Mouse (Mus musculus): Measurements from ENCODE around the gene Zfp362.

The Zfp362 gene

DNA sequence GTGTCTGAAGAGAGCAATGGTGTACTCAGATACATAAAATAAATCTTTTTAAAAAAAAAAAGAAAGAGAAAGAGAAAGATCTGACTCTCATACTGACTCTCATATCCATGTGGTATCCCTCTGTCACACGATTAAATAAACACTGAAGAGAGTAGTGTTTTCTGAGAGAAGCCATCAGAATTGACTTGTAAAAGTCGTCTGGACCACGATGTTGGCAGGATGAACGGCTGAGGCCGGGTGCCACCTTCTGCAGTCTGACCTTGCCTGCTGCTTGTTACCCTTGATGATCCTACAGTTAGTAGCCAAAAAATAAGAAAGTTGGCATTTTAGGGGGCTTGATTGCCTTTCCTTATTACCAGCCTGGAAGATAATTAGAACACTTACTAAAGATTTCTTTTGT is 73.1 kb downstream of the Zfp362 start:
- DNase-seq (ENCODE audit: extremely low read depth, low read depth, low spot score), result no peak

- no peak for DNase-seq (ENCODE audit: extremely low read depth, low read depth, low spot score)
These were observed 75.6 kb downstream of the Zfp362 start for GRCm38 (mm10) chr4:128730271-128730670.

GRCm38 (mm10) chr4:128729709-128730037 is 76.2 kb downstream of the Zfp362 start:
- DNase-seq (ENCODE audit: extremely low read depth, low read depth, low spot score), result no peak

DNA sequence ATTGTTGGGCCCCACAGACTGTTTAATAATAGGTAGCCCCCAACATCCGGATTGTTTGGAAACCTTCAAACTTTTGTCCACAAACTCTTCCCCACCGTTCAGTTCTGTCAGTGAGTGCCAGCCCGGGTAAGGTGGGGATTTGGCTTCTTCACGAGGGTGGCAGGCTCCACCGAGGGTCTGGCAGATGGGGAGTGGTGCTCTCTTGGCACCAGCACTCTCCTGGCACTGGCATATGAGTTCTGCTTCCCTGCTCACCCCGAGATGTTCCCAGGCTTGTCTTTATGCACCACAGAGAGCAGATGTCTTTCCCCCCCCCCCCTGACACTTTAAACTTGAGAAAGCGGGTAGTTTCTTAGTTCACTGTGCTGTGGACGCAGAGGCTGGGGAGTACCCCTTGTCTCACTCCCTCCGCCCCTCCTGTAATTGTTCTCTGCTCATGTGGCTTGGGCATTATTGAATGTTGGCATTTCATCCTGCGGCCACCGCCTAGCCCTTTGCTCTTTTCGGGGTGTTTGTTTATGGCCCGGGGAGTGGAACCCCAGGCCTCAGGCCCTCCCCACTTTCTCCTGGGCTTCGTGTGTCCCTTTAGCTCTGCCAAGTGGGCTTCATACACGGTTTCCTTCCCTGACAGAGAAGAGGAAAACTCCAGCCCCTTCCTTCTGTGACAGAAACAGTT is 76.7 kb downstream of the Zfp362 start:
- DNase-seq (ENCODE audit: extremely low read depth, low read depth, low spot score), result no peak

DNA sequence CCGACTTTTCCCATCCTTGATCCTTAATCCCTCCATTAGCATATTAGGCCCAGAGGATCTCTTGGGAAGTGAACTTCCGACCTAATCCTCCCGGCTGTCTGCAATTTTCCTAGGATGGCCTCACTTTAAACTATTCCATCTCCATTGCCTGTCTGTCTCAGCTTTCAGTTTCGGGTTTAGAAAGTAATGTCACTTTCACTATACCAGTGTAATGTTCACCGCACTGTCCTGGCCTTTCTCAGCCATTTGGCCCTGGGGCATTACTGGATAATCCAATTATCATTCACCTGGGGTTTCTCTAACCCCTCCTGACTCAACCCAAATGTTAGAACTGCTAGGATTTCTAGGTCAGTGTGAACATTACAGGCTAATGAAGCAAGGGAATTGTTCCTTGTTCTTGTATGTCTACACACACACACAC is 77.4 kb downstream of the Zfp362 start:
- DNase-seq (ENCODE audit: extremely low read depth, low read depth, low spot score), result no peak

DNA sequence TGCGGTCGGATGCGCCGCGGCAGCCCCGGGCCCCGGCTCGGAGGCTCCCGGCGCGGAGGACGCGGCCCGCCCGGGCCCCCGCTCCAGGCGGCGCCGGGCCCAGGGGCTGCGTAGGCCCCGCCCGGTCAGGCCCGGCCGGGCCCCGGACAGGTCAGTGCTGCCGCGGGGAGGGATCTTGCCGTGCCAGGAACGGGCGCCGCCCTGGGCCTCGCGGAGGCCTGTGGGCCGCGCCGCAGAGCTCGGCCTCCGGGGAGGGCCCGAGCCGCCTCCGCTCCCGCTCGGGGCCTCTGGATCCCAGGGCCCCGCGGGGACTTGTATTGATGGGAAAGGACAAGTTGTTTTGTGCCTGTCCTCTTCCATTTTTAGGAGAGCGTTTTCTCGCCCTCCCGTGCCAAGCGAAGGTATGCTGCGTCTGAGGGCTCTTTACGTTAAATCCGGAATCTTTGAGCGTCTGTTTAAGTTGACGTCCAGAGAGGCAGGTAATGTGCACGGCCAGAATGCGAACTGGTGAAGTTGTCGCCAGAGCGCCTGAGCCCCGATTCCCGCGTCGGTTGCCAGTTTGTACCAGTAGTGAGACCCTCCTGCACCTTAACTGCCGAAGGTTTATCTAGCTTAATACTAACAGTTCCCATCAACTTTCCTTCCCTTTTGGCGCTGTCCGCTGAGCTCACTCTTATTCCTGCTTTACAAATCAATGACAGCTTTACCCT is 78.0 kb downstream of the Zfp362 start:
- no peak for DNase-seq (ENCODE audit: extremely low read depth, low read depth, low spot score)

- DNase-seq (ENCODE audit: extremely low read depth, low read depth, low spot score), result no peak
These were observed 78.7 kb downstream of the Zfp362 start for GRCm38 (mm10) chr4:128727019-128727720.

DNA sequence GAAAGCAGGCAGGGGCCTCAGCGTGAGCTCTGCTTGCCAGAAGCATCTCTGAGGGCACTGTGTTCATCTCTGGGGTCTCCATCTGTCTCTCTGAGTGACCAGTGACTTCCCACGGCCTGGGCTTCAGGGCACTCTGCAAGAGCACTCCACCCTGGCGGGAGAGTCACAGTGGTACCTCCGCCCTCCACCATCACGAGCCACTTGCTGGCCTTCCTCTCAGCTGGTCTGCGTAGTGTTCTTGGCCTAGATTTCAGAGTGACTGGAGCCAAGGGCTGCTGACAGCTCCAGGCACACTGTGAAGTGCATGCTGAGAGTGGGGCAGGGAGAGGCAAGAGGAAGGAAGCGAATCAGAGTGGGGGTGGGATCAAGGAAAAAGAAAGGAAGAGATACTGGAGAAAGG is 81.8 kb downstream of the Zfp362 start:
- no peak for DNase-seq (ENCODE audit: extremely low read depth, low read depth, low spot score)

DNA sequence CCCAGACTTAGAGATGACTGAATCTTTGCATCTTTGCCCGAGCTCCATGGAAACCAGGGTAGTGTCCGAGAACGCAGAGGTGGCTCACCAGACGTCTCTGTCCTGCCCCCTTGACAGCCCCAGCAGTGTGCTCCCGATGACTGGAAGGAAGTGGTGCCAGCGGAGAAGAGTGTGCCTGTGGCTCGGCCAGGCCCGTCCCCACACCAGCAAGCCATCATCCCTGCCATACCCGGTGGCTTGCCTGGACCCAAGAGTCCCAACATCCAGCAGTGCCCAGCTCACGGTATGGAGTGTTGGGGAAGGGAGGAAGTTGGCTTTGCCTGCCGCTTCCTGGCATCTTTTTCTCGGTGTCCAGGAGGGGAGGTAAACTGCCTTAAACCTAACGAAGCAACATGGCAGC is 82.4 kb downstream of the Zfp362 start:
- DNase-seq (ENCODE audit: extremely low read depth, low read depth, low spot score), result no peak

All from fat pad, adult 2 months (tissue).